Mouse (Mus musculus) myocyte (in vitro differentiated cells): ENCODE results near the gene Otop2. TPM values are rescaled to one million over a fixed set of nuclear protein-coding genes. Genes with fewer than 3 reads are reported as not detected.

Experiments used
- H3K27me3 ChIP-seq: one replicate; pipeline ENCODE4 v1.6.1; 2011; ENCODE audit not compliant: control insufficient read depth, insufficient read depth, insufficient read length
- H3K36me3 ChIP-seq: one replicate; pipeline ENCODE4 v1.6.1; 2011; ENCODE audit not compliant: control insufficient read depth, insufficient read depth
- H3K4me2 ChIP-seq: one replicate; pipeline ENCODE4 v1.6.1; 2011; ENCODE audit warnings: low read depth, control low read depth
- H3K4me3 ChIP-seq: one replicate; pipeline ENCODE4 v1.5.1; 2011; ENCODE audit warnings: mild to moderate bottlenecking, control low read depth, moderate library complexity
- H3K79me2 ChIP-seq: one replicate; pipeline ENCODE4 v1.6.1; 2011; ENCODE audit not compliant: control insufficient read depth, insufficient read depth
- H3ac ChIP-seq: one replicate; pipeline ENCODE4 v1.6.1; 2011; ENCODE audit not compliant: control insufficient read depth, insufficient read length
- CEBPB ChIP-seq: IDR thresholded peaks from 2 replicates; pipeline ENCODE4 v1.6.1; 2011; ENCODE audit warnings: mild to moderate bottlenecking, moderate library complexity; ENCODE audit not compliant: poor library complexity, insufficient read depth, severe bottlenecking
- E2F4 ChIP-seq: IDR thresholded peaks from one replicate; pipeline ENCODE4 v1.6.1; 2011; ENCODE audit warnings: mild to moderate bottlenecking, control low read depth, moderate library complexity; ENCODE audit not compliant: insufficient read depth
- MAX ChIP-seq: IDR thresholded peaks from one replicate; pipeline ENCODE4 v1.6.1; 2011; ENCODE audit warnings: low read depth, mild to moderate bottlenecking, control low read depth
- MYOD1 ChIP-seq, 3 experiments: IDR thresholded peaks; one replicate each; pipeline ENCODE4 v1.6.1; 2011; ENCODE audit warnings: control low read depth in 2 of 3, low read depth in 2 of 3, mild to moderate bottlenecking in 2 of 3, moderate library complexity in 1 of 3; ENCODE audit not compliant: insufficient read length in 2 of 3, control insufficient read depth in 1 of 3
- MYOG ChIP-seq, 3 experiments: IDR thresholded peaks; one replicate each; pipeline ENCODE4 v1.6.1; 2011; ENCODE audit warnings: control low read depth in 2 of 3, low read depth in 2 of 3, mild to moderate bottlenecking in 2 of 3; ENCODE audit not compliant: insufficient read length in 2 of 3, control insufficient read depth in 1 of 3, insufficient read depth in 1 of 3
- POLR2A ChIP-seq: IDR thresholded peaks from one replicate; pipeline ENCODE4 v1.6.1; 2011; ENCODE audit warnings: low read depth, mild to moderate bottlenecking, control low read depth, moderate library complexity; ENCODE audit not compliant: insufficient read length
- POLR2AphosphoS2 ChIP-seq: IDR thresholded peaks from one replicate; pipeline ENCODE4 v1.6.1; 2011; ENCODE audit warnings: low read depth, control low read depth; ENCODE audit not compliant: insufficient read length
- REST ChIP-seq: IDR thresholded peaks from one replicate; pipeline ENCODE4 v1.6.1; 2011; ENCODE audit warnings: mild to moderate bottlenecking, control low read depth, moderate library complexity; ENCODE audit not compliant: insufficient read depth, insufficient read length
- SRF ChIP-seq: IDR thresholded peaks from one replicate; pipeline ENCODE4 v1.6.1; 2011; ENCODE audit warnings: low read depth; ENCODE audit not compliant: control insufficient read depth, insufficient read length
- TCF12 ChIP-seq: IDR thresholded peaks from one replicate; pipeline ENCODE4 v1.6.1; 2011; ENCODE audit warnings: mild to moderate bottlenecking, control low read depth; ENCODE audit not compliant: poor library complexity, insufficient read depth, severe bottlenecking
- TCF3 ChIP-seq: IDR thresholded peaks from one replicate; pipeline ENCODE4 v1.6.1; 2011; ENCODE audit warnings: low read depth, control low read depth; ENCODE audit not compliant: insufficient read length
- USF1 ChIP-seq: IDR thresholded peaks from one replicate; pipeline ENCODE4 v1.6.1; 2011; ENCODE audit warnings: low read depth, mild to moderate bottlenecking, control low read depth, moderate library complexity
- polyA plus RNA-seq: library from polyadenylated mRNA; unstranded; fragments of >200 nt; fragmentation: generic; extraction: Trizol; gene quantifications from one replicate; pipeline ENCODE4 v1.2.1, GENCODE M21; 2012; ENCODE audit warnings: missing spikeins

The Otop2 gene
- polyA plus RNA-seq, 1 experiment = 0.01 TPM

DNA sequence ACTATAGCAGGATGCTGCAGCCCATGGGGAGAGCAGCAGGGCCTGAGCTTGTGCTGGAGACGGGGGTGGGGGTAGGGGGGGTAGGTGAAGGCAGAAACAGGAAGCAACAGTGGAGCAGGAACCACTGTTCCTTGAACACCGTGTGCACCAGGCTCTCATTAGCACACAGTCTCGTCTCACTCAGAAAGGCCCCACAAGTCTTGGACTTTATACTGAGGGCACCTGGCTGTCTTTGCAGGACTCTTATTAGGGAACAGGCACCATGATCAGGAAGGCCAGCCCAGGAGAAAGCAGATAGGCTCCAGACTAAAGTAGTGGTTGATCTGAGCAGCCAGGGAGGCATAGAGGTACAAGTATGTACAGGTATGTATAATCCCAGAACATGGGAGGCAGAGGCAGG is 30.4 kb downstream of the Otop2 start:
- Histone ChIP-seq H3K4me3 (no peak overlapping the region), H3K27me3 (peaks cover 62% of the 10 kb centered on the region), H3K36me3 (no peaks in the 10 kb centered on the region), H3ac (no peak overlapping the region), H3K4me2 (no peak overlapping the region), H3K79me2 (no peaks in the 10 kb centered on the region)
- no peak for TF ChIP-seq E2F4
- no peak for TF ChIP-seq TCF3
- TF ChIP-seq MYOD1 (IDR thresholded peaks at IDR 0.05; ENCODE audit: control insufficient read depth in 1 of 3, insufficient read length in 2 of 3, low read depth in 2 of 3) = no peak
- TF ChIP-seq TCF12 = no peak
- TF ChIP-seq POLR2A = no peak
- TF ChIP-seq REST = no peak
- TF ChIP-seq POLR2AphosphoS2 = no peak
- no peak for TF ChIP-seq USF1
- TF ChIP-seq MAX = no peak
- no peak for TF ChIP-seq SRF
- no peak for TF ChIP-seq MYOG (IDR thresholded peaks at IDR 0.05; ENCODE audit: control insufficient read depth in 1 of 3, insufficient read depth in 1 of 3, insufficient read length in 2 of 3, low read depth in 2 of 3)
- TF ChIP-seq CEBPB = no peak

DNA sequence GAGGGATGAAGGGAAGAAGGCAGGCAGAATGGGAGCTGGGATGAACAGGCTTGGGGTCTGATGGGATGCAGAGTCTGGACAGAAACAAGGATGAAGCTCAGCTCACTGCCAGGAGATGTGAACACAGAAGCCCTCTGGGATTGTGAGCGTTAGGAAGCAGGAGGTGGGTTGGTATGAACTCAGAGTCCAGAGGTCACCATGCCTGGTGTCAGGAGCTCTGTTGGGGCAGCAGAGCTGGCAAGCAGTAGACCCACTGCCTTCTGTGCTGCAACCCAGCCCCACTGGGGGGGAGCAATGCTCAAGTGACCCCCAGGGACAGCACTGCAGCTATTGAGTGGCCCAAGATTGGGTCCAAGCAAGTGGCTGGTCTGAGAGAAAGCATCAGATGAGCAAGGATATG is 30.9 kb downstream of the Otop2 start:
- Histone ChIP-seq H3K27me3 (peaks cover 57% of the 10 kb centered on the region), H3K4me2 (no peak overlapping the region), H3K4me3 (no peak overlapping the region), H3K79me2 (no peaks in the 10 kb centered on the region), H3ac (no peak overlapping the region), H3K36me3 (no peaks in the 10 kb centered on the region)
- TF ChIP-seq REST (no peak), MAX (no peak), E2F4 (no peak), POLR2A (no peak), POLR2AphosphoS2 (no peak), CEBPB (no peak), MYOG (IDR thresholded peaks at IDR 0.05; ENCODE audit: control insufficient read depth in 1 of 3, insufficient read depth in 1 of 3, insufficient read length in 2 of 3, low read depth in 2 of 3) (no peak), USF1 (no peak), TCF3 (no peak), TCF12 (no peak), MYOD1 (IDR thresholded peaks at IDR 0.05; ENCODE audit: control insufficient read depth in 1 of 3, insufficient read length in 2 of 3, low read depth in 2 of 3) (no peak), SRF (no peak)

DNA sequence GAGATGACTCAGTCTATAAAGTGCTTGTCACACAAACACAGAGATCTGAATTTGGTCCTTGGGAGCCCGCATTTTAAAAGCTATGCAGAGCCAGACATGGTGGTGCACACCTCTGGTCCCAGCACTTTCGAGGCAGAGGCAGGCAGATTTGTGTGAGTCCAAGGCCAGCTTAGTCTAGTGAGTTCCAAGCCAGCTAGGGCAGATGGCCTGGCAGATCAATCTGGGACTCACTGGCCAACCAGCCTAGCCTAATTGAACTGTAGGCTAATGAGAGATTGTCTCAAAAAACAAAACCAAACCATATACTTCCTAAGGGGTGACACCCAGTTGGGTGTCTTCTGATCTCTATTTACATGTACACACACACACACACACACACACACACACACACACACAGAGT is 34.3 kb downstream of the Otop2 start:
- H3K4me3 ChIP-seq = no peak overlapping the region
- H3K27me3 ChIP-seq = peaks cover 42% of the 10 kb centered on the region
- H3K4me2 ChIP-seq = no peak overlapping the region
- no peaks in the 10 kb centered on the region for H3K36me3 ChIP-seq
- H3K79me2 ChIP-seq = no peaks in the 10 kb centered on the region
- TF ChIP-seq SRF = no peak
- no peak for TF ChIP-seq MYOG (IDR thresholded peaks at IDR 0.05; ENCODE audit: control insufficient read depth in 1 of 3, insufficient read depth in 1 of 3, insufficient read length in 2 of 3, low read depth in 2 of 3)
- TF ChIP-seq POLR2A = no peak
- TF ChIP-seq CEBPB = no peak
- TF ChIP-seq MAX = no peak
- no peak for TF ChIP-seq TCF3
- no peak for TF ChIP-seq REST
- TF ChIP-seq TCF12 = no peak
- no peak for TF ChIP-seq POLR2AphosphoS2
- TF ChIP-seq E2F4 = no peak
- TF ChIP-seq MYOD1 (IDR thresholded peaks at IDR 0.05; ENCODE audit: control insufficient read depth in 1 of 3, insufficient read length in 2 of 3, low read depth in 2 of 3) = no peak
- no peak for TF ChIP-seq USF1
- no peak overlapping the region for H3ac ChIP-seq

DNA sequence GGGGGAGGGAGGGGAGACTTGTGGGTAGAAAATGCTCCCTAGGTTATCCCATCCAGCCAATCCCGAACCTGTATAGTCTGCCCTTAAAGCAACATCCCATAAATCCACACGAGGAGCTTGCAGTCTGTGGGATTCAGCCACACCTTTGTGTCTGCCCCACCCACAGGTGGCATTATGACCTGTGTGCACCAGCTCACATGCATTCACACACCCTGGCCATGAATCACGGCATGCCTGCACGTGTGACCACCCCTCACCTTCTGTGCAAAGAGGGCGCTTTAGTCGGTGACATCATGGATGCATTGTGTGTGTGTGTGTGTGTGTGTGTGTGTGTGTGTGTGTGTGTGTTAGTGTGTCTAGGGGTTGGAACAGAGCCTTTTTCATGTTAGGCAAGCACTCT is 34.9 kb downstream of the Otop2 start:
- no peak for TF ChIP-seq POLR2AphosphoS2
- TF ChIP-seq MYOG (IDR thresholded peaks at IDR 0.05; ENCODE audit: control insufficient read depth in 1 of 3, insufficient read depth in 1 of 3, insufficient read length in 2 of 3, low read depth in 2 of 3) = no peak
- TF ChIP-seq TCF12 = no peak
- TF ChIP-seq REST = no peak
- no peak for TF ChIP-seq MYOD1 (IDR thresholded peaks at IDR 0.05; ENCODE audit: control insufficient read depth in 1 of 3, insufficient read length in 2 of 3, low read depth in 2 of 3)
- TF ChIP-seq SRF = no peak
- TF ChIP-seq CEBPB = no peak
- no peak for TF ChIP-seq TCF3
- no peak for TF ChIP-seq MAX
- no peak for TF ChIP-seq POLR2A
- Histone ChIP-seq H3K4me3 (no peak overlapping the region), H3K27me3 (peaks cover 42% of the 10 kb centered on the region), H3ac (no peak overlapping the region), H3K79me2 (no peaks in the 10 kb centered on the region), H3K4me2 (no peak overlapping the region), H3K36me3 (no peaks in the 10 kb centered on the region)

DNA sequence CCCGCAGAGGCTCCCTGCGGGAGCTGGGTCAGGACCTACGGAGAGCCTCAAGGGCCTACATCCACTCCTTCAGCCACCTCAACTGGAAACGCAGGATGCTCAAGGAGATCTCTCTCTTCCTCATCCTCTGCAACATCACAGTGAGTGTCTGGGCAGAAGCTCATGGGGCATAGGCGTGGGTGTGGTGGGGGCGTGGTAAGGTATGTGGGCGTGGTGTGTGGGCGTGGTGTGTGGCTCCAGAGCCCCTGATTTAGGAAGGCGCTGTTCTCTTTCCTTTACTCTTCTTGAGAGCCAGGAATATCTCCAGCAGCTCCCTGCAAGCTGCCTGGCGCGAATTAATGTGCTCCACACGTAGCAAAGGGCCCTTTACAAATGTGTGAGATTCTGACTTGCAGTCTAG is 38.0 kb downstream of the Otop2 start:
- TF ChIP-seq POLR2AphosphoS2 (no peak), TCF3 (no peak), TCF12 (no peak), SRF (no peak), REST (no peak), CEBPB (no peak), USF1 (no peak), POLR2A (no peak), MYOG (IDR thresholded peaks at IDR 0.05; ENCODE audit: control insufficient read depth in 1 of 3, insufficient read depth in 1 of 3, insufficient read length in 2 of 3, low read depth in 2 of 3) (no peak), MYOD1 (IDR thresholded peaks at IDR 0.05; ENCODE audit: control insufficient read depth in 1 of 3, insufficient read length in 2 of 3, low read depth in 2 of 3) (no peak), E2F4 (no peak), MAX (no peak)
- no peaks in the 10 kb centered on the region for H3K79me2 ChIP-seq
- H3ac ChIP-seq = no peak overlapping the region
- peaks cover 32% of the 10 kb centered on the region for H3K27me3 ChIP-seq
- no peak overlapping the region for H3K4me2 ChIP-seq
- H3K36me3 ChIP-seq = peaks cover 4% of the 10 kb centered on the region
- H3K4me3 ChIP-seq = no peak overlapping the region
